Mouse (Mus musculus) urinary bladder, postnatal 4 days (tissue): ENCODE results near the gene Dicer1.
A peak's percentile ranks its signal among the peaks of the same experiment; 100 is the strongest.
"Not testable (repeated sequence)": the region's sequence is repeated elsewhere in the genome, so short reads cannot be mapped to it uniquely, and the experiment has no call there.

Experiments used
- DNase-seq, 2 experiments: peaks; one replicate each; pipeline ENCODE4 v3.0.0; 2021 to 2022; ENCODE audit warnings: low spot score in 2 of 2

Gene Dicer1

GRCm38 (mm10) chr12:104740841-104741787, 10.6 kb downstream of the Dicer1 start:
- no peak for DNase-seq

DNA sequence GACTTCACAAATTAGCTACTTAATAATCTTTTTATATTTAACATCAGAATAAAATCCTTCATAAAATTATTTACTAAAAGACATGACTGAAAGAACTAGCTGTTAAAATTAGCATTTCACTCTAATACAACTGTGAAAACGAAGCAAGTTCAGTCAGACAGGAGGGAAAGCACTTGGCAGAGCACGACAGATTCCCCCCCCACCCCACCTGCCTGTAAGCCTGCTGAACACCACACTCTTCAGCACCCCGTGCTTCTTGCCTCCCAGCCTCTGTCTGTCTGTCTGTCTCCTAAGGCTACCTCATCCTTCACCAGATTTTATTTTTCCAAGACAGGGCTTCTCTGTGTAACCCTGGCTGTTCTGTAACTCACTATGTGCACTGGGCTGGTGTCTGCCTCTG, 12.8 kb downstream of the Dicer1 start:
- no peak for DNase-seq

GRCm38 (mm10) chr12:104738446-104738845, 13.3 kb downstream of the Dicer1 start:
- no peak for DNase-seq

GRCm38 (mm10) chr12:104737666-104738065, 14.1 kb downstream of the Dicer1 start:
- DNase-seq = no peak

DNA sequence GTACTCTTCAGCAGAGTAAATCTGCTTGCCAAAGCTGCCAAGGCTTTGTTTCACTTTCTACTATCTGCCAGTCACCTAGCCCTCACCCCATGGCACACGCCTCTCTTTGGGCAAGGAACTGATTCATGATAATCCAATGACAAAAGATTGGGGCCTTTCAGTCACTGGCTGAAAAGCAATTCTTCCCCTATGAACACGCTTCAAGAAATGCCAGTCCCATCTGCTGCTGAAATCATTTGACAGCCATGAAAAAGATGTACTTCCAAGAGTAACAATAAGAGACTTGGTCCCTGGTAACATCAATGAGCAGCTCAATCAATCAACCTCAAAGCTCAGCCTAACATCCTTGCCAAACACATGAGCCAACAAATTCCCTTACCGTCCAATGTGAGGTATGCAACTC, 15.8 kb downstream of the Dicer1 start:
- no peak for DNase-seq

DNA sequence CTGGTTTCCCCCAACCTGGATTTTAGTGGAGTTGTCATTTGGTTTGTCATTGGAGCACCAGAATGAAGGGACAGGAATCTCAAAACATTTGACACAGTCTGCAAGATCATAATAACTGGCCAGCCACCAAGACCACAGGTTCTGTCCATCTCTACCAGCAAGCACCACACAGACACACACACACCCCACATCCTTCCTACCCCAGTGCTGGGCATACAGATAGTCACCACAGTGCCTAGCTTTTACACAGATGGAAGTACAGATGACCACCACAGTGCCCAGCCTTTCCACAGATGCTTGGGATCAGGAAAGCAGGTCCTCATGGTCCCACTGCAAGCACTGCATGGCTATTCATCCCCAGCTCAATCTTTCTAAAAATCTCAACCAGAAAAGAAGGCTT, 18.6 kb downstream of the Dicer1 start:
- no peak for DNase-seq

GRCm38 (mm10) chr12:104731782-104732181, 20.0 kb downstream of the Dicer1 start:
- DNase-seq = no peak

GRCm38 (mm10) chr12:104726436-104726835, 25.3 kb downstream of the Dicer1 start:
- not testable (repeated sequence) for DNase-seq

DNA sequence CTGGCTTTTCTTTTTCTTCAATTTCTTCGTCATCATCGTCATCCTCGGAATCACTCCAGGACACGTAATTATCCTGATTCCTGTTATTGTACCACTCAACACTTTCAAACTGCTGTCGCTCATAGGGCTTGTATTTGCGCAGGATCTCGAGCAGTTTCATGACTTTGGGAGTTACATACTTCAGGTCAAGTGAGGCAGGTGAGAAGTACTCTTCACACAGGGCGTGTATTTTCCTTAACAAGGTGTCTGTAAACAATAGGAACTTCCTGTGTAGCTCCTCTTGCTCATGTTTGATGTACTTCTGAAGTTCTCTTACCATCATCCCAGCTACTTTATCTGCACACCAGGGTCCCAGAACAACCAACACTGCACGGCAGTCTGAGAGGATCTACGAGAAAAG, 29.7 kb downstream of the Dicer1 start:
- DNase-seq = no peak

- no peak for DNase-seq
Observed at GRCm38 (mm10) chr12:104721011-104721410, 30.7 kb downstream of the Dicer1 start.

- no peak for DNase-seq
Observed at GRCm38 (mm10) chr12:104718956-104719355, 32.8 kb downstream of the Dicer1 start.

DNA sequence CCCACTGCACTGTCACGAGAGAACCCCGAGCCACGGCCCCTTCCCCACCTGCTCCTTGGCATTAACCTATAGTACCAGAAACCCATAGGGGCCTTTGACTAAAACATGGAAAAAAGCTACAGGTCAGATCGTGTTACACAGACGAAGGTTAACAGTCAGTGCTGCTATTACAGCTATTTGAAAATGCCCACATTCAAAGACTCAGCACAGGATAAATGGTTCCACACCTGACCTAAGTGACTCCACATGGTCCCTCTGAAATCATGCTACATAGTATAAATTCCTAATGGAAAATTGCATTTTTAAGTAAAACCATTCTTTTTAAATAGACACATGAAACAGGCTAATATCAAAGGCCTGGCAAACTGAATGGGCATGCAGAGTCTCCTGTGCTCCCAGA, 35.3 kb downstream of the Dicer1 start:
- no peak for DNase-seq

DNA sequence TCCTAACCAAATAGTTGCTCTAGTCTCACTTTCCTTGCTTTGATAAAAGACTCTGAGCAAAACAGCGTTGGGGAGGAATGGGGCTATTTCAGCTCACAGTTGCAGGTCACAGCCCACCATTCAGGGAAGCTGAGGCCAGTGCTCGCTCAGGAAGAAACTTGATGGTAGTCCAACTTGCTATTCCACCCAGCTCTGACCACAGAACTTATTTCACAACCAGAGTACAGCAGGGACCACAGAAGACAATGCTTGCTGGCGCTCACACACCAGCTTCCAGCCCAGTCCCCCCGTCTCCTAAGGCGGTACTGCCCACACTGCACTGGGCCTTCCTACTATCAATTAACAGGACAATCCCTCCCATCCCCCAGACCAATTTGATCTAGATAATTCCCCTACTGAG, 36.3 kb downstream of the Dicer1 start:
- DNase-seq = no peak

GRCm38 (mm10) chr12:104700266-104700665, 51.5 kb downstream of the Dicer1 start:
- no peak for DNase-seq

DNA sequence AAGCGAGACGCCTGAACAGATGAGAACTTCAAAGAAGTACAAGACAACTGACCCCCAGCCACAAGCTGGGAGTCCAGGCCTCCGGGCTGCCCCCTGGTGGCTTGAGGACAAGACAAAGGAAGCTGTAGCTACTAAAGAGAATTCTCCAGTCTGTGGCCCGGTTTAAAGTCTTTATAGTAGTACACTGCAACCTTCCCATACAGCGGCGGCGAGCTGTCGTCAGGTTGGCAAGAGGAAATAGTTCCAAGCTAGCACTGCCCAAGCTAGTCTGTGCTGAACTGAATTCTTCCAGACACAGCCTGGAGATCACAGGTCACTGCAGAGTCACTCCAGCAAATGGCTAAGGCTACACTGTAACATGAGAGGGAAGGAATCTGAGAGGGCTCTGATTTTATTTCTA, 52.0 kb downstream of the Dicer1 start:
- DNase-seq = peak; percentile 49 to 80

- DNase-seq = no peak
Observed at GRCm38 (mm10) chr12:104695514-104695913, 56.2 kb downstream of the Dicer1 start.

- no peak for DNase-seq
Observed at GRCm38 (mm10) chr12:104692864-104693263, 58.9 kb downstream of the Dicer1 start.

GRCm38 (mm10) chr12:104690412-104690811, 61.3 kb downstream of the Dicer1 start:
- DNase-seq = no peak

DNA sequence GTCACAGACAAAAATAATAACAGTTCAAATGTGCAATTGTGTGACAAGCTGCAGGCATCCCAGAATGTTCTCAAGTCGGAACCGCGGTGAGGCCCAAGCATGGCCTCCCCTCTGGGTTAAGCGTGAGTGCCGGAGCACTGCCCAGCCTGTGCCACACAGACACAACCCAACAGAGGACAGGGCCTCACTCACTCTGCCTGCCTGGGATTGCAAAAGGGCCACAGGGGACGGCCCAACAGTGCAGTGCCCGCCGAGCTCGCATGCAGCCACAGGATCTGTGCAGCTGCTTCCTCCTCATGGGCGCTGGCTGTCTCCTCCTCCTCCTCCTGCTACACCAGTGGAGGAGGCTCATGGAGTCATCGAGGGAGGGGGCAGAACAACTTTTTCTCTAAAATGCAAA, 62.9 kb downstream of the Dicer1 start:
- no peak for DNase-seq

GRCm38 (mm10) chr12:104684411-104684931, 67.3 kb downstream of the Dicer1 start:
- DNase-seq = no peak

- no peak for DNase-seq
Observed at GRCm38 (mm10) chr12:104679819-104680132, 72.0 kb downstream of the Dicer1 start.

DNA sequence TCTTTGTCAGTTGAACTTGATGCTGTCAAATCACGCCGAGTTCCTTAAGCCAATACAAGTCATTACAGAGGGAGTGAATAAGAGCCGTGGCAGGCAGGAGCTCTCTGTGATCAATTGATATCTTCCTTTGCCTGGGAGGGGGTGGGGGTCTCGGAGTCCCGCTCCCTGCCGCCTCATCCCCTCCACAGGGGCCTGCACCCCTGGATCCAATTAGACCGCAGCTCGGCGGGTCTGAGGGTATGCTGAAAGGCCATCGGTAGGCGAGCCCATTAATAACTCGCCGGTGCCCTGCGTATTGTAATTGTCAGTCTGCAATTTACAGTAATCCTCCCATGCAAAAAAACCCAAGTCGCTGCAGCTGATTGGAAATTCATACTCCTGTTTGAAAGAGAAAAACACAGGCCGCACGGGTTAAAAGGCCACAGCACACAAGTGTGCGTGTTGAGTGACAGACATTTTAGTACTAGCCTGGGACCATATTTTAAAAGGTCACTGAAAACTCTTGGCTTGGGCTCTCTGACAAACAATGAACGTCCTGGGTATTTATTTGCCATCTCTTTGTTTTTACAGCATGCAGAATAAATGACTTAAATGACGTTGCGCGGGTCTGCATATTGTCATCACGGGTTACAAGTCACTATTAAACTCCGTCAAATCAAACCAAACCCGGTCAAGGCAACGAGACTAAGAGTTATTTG, 72.5 kb downstream of the Dicer1 start:
- no peak for DNase-seq

GRCm38 (mm10) chr12:104678462-104678861, 73.3 kb downstream of the Dicer1 start:
- DNase-seq = no peak
